Mouse (Mus musculus) liver, embryonic 14.5 days (tissue): ENCODE measurements around the gene Rpp30.

Source experiments
- CTCF ChIP-seq: IDR thresholded peaks from 2 replicates; pipeline ENCODE4 v1.5.1; 2016; ENCODE audit warnings: antibody characterized with exemption, low read depth, control low read depth
- EP300 ChIP-seq: IDR thresholded peaks from 2 replicates; pipeline ENCODE4 v1.6.1; 2016; ENCODE audit warnings: antibody characterized with exemption, low read depth

DNA sequence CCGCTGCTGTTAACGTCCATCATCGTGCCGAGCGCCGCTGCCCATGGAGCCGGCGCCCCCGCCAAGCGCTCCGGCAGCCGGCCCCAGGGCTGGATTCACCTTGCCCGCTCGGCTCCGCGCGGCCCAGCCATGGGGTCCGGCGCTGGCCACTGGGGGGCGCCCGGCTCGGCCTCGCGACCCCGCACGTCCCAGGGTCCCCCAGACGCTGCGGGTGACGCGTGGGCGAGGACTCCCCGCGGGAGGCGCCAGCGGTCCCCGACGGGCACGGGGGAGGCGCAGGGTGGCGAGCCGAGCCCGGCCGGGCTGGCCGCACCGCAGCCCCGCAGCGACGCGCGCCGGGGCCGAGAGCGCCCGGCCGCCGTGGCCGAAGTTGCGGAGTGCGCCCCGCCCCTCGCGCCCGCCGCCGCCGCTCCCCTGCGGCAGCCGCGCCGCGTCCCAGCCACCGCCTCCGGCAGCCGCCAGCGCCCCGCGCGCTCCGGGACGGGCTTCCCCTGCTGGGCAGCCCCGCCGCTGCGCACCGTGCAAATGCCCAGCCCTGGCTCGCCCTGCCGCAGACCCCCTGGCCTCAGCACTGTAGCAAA is 26.2 kb upstream of the Rpp30 start, which contains the start of gene Htr7:
- TF ChIP-seq CTCF (no peak), EP300 (no peak)
